Mouse (Mus musculus): ENCODE measurements at regions not wholly inside any gene's neighbourhood (a gene's known extent, or its start where the extent isn't known, plus 50 kb on each side); places are given as distances from the start of the nearest gene placed in this dataset.
A peak's percentile ranks its signal among the peaks of the same experiment; 100 is the strongest.

GRCm38 (mm10) chr3:48658386-48658785, 1098.7 kb downstream of the Pcdh18 start:
- DNase-seq, result no peak

- DNase-seq, result no peak
These were observed 1102.0 kb downstream of the Pcdh18 start for GRCm38 (mm10) chr3:48655084-48655483.

- no peak for DNase-seq
These were observed 1125.1 kb downstream of the Pcdh18 start for GRCm38 (mm10) chr3:48631889-48632483.

GRCm38 (mm10) chr3:48608933-48609332, 1148.2 kb downstream of the Pcdh18 start:
- DNase-seq, result no peak

- peak; percentile 21 for DNase-seq
These were observed 1152.3 kb downstream of the Pcdh18 start for GRCm38 (mm10) chr3:48604840-48605239.

- no peak for DNase-seq
These were observed 1169.8 kb downstream of the Pcdh18 start for GRCm38 (mm10) chr3:48587341-48587740.

- DNase-seq, result no peak
These were observed 1171.0 kb downstream of the Pcdh18 start for GRCm38 (mm10) chr3:48586145-48586544.

GRCm38 (mm10) chr3:48584340-48584739, 1172.8 kb downstream of the Pcdh18 start:
- no peak for DNase-seq

GRCm38 (mm10) chr3:48582521-48582920, 1174.6 kb downstream of the Pcdh18 start:
- DNase-seq, result no peak

- no peak for DNase-seq
These were observed 1177.2 kb downstream of the Pcdh18 start for GRCm38 (mm10) chr3:48579971-48580370.

- no peak for DNase-seq
These were observed 1177.9 kb downstream of the Pcdh18 start for GRCm38 (mm10) chr3:48579229-48579628.

- no peak for DNase-seq
These were observed 1210.5 kb downstream of the Pcdh18 start for GRCm38 (mm10) chr3:48546669-48547068.

- DNase-seq, result no peak
These were observed 1242.1 kb downstream of the Pcdh18 start for GRCm38 (mm10) chr3:48515009-48515408.

- DNase-seq, result no peak
These were observed 1253.1 kb downstream of the Pcdh18 start for GRCm38 (mm10) chr3:48503996-48504395.

- DNase-seq, result no peak
These were observed 1292.4 kb downstream of the Pcdh18 start for GRCm38 (mm10) chr3:48464679-48465078.

GRCm38 (mm10) chr3:48441938-48442337, 1315.2 kb downstream of the Pcdh18 start:
- DNase-seq, result no peak

GRCm38 (mm10) chr3:48429406-48430033, 1327.6 kb downstream of the Pcdh18 start:
- DNase-seq, result no peak

- DNase-seq, result no peak
These were observed 1367.3 kb downstream of the Pcdh18 start for GRCm38 (mm10) chr3:48389862-48390261.
